Mouse (Mus musculus): ENCODE results near the gene Kif13a.

Gene Kif13a

GRCm38 (mm10) chr13:46929719-46930658, at the start of gene Kif13a:
Kif13a (minus strand) TSS chr13:46929867.
- peak; percentile 71 for ATAC-seq (ENCODE audit: low TSS enrichment)

GRCm38 (mm10) chr13:46976532-46976931, 46.9 kb upstream of the Kif13a start:
- ATAC-seq (ENCODE audit: low TSS enrichment) = no peak

GRCm38 (mm10) chr13:46975930-46976329, 46.3 kb upstream of the Kif13a start:
- ATAC-seq (ENCODE audit: low TSS enrichment) = no peak

GRCm38 (mm10) chr13:46975031-46975551, 45.4 kb upstream of the Kif13a start:
- ATAC-seq (ENCODE audit: low TSS enrichment) = no peak

GRCm38 (mm10) chr13:46970286-46970945, 40.7 kb upstream of the Kif13a start:
- ATAC-seq (ENCODE audit: low TSS enrichment) = no peak

- no peak for ATAC-seq (ENCODE audit: low TSS enrichment)
These were observed 39.0 kb upstream of the Kif13a start for GRCm38 (mm10) chr13:46968626-46969025.

GRCm38 (mm10) chr13:46967308-46967707, 37.6 kb upstream of the Kif13a start:
- no peak for ATAC-seq (ENCODE audit: low TSS enrichment)

- ATAC-seq (ENCODE audit: low TSS enrichment) = no peak
These were observed 31.3 kb upstream of the Kif13a start for GRCm38 (mm10) chr13:46960878-46961474.

- no peak for ATAC-seq (ENCODE audit: low TSS enrichment)
These were observed 29.5 kb upstream of the Kif13a start for GRCm38 (mm10) chr13:46959139-46959538.

- ATAC-seq (ENCODE audit: low TSS enrichment) = peak; percentile 78
These were observed 21.5 kb upstream of the Kif13a start for GRCm38 (mm10) chr13:46951212-46951611.

GRCm38 (mm10) chr13:46949741-46950140, 20.1 kb upstream of the Kif13a start:
- ATAC-seq (ENCODE audit: low TSS enrichment) = no peak

GRCm38 (mm10) chr13:46948027-46948426, 18.4 kb upstream of the Kif13a start:
- ATAC-seq (ENCODE audit: low TSS enrichment) = no peak

- no peak for ATAC-seq (ENCODE audit: low TSS enrichment)
These were observed 16.4 kb upstream of the Kif13a start for GRCm38 (mm10) chr13:46946041-46946440.

- no peak for ATAC-seq (ENCODE audit: low TSS enrichment)
These were observed 15.6 kb upstream of the Kif13a start for GRCm38 (mm10) chr13:46945256-46945655.

GRCm38 (mm10) chr13:46943294-46943693, 13.6 kb upstream of the Kif13a start:
- ATAC-seq (ENCODE audit: low TSS enrichment) = no peak

- ATAC-seq (ENCODE audit: low TSS enrichment) = no peak
These were observed 4.4 kb upstream of the Kif13a start for GRCm38 (mm10) chr13:46934116-46934515.

GRCm38 (mm10) chr13:46932846-46933245, 3.2 kb upstream of the Kif13a start:
- no peak for ATAC-seq (ENCODE audit: low TSS enrichment)

GRCm38 (mm10) chr13:46932049-46932448, 2.4 kb upstream of the Kif13a start:
- no peak for ATAC-seq (ENCODE audit: low TSS enrichment)

GRCm38 (mm10) chr13:46930659-46931046, 986 bp upstream of the Kif13a start:
- ATAC-seq (ENCODE audit: low TSS enrichment) = peak; percentile 3; the same call in 1 of the 2 replicates

GRCm38 (mm10) chr13:46928961-46929691, 541 bp downstream of the Kif13a start:
- peak; percentile 52 for ATAC-seq (ENCODE audit: low TSS enrichment)

- ATAC-seq (ENCODE audit: low TSS enrichment) = no peak
These were observed 1.3 kb downstream of the Kif13a start for GRCm38 (mm10) chr13:46928404-46928803.

GRCm38 (mm10) chr13:46925671-46926070, 4.0 kb downstream of the Kif13a start:
- ATAC-seq (ENCODE audit: low TSS enrichment) = no peak
